Mouse (Mus musculus) right cerebral cortex, postnatal 10 days (tissue): Measurements from ENCODE around the gene Tnnt2.

Experiments used
- DNase-seq, 2 experiments: peaks; one replicate each; pipeline ENCODE4 v3.0.0; 2021; ENCODE audit warnings: low spot score in 2 of 2

Gene Tnnt2

GRCm38 (mm10) chr1:135899991-135900515 is 63.9 kb downstream of the Tnnt2 start:
- no peak for DNase-seq
